Mouse (Mus musculus): ENCODE measurements around the gene Gm48552.

The Gm48552 gene

GRCm38 (mm10) chr10:81419111-81419928 is 30.5 kb downstream of the Gm48552 start:
- no peak for DNase-seq (ENCODE audit: low spot score)

GRCm38 (mm10) chr10:81420191-81420767 is 31.5 kb downstream of the Gm48552 start:
- no peak for DNase-seq (ENCODE audit: low spot score)

GRCm38 (mm10) chr10:81421041-81421796 is 32.4 kb downstream of the Gm48552 start:
- DNase-seq (ENCODE audit: low spot score), result no peak

GRCm38 (mm10) chr10:81421797-81422100 is 32.9 kb downstream of the Gm48552 start:
- DNase-seq (ENCODE audit: low spot score), result no peak

GRCm38 (mm10) chr10:81422191-81422590 is 33.4 kb downstream of the Gm48552 start:
- DNase-seq (ENCODE audit: low spot score), result no peak

DNA sequence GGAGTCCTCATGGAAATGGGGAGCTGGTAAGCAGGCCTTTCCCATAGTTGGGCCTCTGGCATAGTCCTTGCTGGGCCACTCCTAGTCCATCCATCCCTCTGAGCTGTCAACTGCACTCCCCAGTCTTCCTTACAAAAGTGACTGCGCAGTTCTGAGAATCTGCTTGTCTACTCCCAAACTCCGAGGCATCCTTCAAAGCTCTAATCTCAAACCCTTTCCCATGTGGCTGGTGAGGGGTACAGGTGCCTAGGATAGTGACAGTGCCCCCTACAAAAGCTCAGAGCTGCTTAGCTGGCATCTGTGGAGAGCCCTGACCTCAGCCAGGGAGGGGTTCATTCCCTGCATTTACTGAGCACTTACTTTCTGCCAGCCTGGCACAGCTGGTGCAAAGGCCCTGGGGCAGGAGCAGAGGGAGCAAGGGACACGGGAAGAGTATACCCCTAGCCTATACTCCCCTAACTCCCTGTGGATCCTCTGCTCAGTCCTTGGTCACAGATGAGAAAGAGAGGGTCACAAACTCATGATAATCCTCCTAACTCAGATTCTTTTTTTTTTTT is 33.9 kb downstream of the Gm48552 start:
- DNase-seq (ENCODE audit: low spot score), result no peak

DNA sequence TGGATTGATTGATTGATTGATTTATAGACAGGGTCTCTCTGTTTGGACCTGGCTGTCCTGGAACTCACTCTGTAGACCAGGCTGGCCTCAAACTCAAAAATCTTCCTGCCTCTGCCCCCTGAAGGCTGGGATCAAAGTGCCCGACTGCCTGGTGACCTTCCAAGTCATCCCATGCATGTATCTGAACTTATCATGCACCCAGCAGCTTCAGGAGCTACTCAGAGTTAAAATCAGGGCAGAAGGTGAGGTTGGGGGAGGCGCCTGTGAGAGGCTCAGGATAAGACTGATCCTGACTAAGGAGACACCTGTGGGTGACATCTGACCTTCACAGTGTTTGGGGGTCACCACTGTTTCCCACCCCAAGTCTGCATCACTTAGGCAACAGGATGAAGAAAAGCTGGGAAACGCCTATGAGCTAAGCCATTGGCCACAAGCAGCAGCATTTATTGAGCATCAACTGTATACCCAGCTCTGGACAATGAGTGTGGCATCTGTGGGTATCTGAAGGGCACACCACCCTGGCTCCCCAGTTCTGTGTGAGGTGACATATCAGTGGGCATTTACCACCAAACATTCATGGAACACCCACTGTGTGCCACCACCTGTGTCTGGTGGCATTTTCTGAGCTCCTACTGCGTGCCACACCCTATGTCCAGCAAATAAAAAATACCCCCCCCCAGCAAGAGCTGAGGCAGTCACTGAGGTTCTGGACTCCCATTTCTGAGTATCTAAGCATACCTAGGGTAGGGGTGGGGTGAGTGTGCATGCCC is 34.9 kb downstream of the Gm48552 start:
- no peak for DNase-seq (ENCODE audit: low spot score)

DNA sequence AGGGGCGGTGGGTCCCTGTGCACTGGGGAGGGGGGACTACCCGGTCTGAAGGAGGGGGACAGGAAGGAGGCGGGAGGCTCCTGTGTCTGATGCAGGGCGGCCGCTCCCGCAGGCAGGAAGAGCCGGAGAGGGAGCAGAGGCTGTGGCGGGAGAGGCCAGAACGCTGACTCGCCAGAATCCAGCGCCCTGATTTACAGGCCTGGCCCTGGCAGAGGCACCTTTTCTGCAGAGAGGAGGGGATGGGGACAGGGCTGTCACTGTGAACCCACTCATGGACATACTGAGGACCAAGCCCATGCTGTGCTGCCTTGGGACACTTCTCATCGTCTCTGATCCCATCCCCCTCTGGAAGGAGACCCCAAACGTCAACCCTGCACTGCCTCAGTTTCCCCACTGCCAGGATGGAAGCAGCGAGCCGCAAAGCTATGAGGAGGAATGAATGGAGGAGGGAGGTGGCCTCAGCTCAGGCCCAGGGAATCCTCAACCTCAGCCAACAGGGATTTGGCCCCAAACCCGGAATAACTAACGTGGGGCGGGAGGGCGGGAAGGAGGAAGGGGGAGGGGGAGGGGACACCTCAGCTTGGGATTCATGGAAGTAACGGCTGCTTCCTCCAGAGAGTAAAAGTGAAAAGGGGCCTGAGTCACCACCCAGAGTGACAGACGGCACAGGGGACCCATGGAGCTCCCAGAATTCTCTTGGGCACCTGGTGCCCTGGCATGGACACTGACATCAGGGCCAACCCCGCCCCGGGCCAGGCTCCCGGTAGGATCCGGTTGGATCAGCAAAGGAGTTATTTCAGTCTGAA is 35.6 kb downstream of the Gm48552 start:
- DNase-seq (ENCODE audit: low spot score), result no peak

DNA sequence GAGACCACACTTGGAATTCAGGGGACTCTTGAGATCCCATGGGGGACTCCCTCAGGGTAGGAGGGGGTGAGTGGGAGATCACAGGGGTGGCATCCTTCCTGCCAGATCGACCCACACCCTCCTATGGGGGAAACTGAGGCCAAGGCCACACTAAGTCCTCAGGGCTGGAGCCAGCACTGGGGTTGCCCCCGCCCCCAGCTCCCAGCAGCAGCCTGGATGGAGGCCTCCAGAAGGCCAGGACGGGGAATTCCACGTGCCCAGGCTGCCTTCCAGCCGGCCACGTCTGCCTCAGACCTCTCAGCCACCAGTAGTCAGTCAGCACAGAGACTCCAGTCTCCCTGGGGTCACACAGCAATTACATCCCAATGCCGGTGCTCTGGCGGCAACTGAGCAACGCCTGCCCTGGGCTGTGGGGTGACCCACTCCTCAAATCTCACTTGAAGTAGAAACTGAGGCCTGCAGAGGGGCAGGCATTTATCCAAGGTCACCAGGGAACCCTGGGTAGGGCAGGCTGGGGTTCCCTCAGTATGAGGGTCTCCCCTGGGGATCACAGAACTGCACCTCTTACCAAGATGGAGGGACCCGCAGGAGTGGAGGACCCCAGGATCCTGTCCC is 36.5 kb downstream of the Gm48552 start:
- DNase-seq (ENCODE audit: low spot score), result no peak

DNA sequence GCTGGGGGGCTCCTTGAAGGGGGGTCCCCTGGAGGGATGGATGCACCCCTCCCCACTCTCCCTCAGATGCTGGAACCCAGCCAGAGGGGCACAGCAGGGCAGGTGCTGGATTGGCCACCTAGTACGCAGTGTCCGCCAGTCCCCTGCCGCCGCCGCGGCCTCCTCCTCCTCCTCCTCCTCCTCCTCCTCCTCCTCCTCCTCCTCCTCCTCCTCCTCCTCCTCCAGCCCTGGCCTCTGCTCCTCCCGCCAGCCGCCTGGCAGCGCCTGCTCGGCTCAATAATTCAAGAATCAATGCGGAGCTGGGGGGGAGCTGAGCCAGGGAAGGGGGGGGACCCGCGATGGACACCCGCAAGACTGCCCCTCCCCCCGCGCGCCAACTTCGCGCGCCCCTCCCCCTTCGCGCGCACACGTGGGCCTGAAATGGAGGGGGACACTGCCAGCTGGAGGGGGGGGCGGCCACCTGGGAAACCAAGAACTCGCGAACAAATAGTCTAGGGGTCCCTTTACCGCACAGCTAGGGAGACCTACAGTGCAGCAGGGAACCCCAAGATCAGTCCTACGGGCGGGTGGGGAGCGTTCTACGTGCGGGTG is 37.4 kb downstream of the Gm48552 start:
- no peak for DNase-seq (ENCODE audit: low spot score)

DNA sequence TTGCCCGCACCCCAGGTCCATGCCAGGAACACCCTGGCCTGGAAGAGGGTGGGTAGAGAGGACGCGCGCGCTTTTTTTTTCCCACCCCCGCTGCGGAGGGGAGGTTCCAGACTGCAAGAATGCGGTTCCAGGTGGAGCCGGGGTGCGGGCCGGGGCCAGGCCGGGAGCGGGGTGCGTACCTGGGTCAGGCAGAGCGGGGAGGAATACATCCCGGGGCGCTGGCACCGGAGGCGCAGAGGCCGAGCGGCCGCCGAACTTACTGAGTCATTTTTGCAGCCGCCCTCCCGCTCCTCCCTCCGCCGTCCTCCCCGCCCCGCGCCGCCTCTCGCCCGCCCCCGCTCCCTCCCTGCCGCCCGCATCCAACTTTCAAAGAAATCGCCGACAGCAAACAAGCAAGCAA is 38.1 kb downstream of the Gm48552 start:
- DNase-seq (ENCODE audit: low spot score), result no peak

DNA sequence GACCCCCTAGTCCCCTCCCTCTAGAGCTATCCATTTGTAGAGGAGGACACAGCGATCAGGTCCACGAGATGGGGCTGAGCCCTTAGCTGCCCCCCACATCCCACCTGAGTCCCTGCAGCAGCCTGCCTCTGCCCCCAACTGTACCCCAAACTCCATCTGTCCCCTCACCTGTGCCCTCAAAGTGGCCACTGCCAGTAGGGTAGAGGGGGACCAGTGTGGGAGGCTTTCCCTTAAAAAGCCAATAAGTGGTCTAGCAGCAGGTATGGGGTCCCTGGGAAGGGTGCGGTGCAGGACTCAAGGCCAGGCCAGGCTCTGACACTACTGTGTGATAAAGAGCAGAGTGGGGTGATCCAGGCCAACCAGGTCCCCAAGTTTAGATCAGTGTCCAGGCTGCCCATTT is 38.5 kb downstream of the Gm48552 start:
- DNase-seq (ENCODE audit: low spot score), result no peak

GRCm38 (mm10) chr10:81427804-81428506 is 39.1 kb downstream of the Gm48552 start:
- no peak for DNase-seq (ENCODE audit: low spot score)

DNA sequence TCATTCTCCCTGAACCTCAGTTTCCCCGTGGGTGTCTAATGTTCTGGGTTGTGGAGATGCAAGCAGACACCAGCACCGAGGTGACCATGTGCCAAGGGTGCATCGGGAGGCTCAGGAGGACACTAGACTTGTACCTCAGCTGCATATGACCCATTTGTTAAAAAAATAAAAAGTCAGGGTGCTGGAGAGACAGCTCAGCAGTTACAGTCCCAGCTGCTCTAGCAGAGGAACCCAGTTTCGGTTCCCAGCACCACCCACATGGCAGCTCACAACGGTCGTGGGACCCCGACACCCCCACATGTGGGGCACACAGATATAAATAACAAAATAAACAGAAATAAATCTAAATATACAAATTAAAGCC is 39.7 kb downstream of the Gm48552 start:
- no peak for DNase-seq (ENCODE audit: low spot score)

DNA sequence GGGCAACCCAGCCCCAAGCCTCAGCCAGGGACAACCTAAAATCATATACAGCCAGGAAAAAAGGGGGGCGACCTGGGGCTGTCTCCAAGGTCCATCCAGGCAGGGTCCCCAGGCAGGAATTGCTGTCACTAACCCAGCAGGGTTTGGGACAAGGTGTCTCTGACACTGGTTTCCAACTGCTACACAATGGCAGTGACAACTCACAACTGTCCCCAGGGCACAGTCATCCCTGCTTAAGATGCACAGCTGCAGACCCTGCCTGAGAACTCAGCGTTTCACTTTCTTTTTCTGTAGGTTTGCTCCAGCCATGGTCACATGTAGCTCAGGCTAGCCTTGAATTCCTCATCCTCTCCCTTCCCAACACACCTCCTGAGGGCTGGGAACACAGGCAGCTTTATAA is 40.3 kb downstream of the Gm48552 start:
- DNase-seq (ENCODE audit: low spot score), result no peak

DNA sequence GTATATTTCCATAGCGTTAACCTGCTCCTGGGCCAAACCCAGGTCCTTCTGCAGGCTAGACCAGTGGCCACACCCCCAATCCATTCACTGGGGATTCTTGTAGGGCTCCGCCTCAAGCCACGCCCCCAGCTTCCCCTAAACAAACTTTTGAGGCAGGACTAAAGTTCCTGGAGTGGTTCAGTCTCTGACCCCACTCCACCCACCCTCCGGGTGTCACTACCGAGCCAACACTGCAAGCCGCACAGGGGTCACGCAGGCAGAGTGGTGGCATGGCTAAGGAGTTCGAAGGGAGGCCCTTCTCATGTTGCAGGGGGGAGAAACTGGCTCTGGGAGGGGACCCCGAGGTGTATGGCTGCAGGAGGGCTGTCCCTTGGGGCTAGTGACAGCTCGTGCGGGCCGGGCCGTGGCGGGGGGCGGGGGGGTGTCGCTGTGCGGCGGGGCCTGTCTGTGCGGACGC is 40.8 kb downstream of the Gm48552 start:
- DNase-seq (ENCODE audit: low spot score), result peak; percentile 82

- DNase-seq (ENCODE audit: low spot score), result peak; percentile 47
Observed at GRCm38 (mm10) chr10:81430141-81430830, 41.5 kb downstream of the Gm48552 start.

DNA sequence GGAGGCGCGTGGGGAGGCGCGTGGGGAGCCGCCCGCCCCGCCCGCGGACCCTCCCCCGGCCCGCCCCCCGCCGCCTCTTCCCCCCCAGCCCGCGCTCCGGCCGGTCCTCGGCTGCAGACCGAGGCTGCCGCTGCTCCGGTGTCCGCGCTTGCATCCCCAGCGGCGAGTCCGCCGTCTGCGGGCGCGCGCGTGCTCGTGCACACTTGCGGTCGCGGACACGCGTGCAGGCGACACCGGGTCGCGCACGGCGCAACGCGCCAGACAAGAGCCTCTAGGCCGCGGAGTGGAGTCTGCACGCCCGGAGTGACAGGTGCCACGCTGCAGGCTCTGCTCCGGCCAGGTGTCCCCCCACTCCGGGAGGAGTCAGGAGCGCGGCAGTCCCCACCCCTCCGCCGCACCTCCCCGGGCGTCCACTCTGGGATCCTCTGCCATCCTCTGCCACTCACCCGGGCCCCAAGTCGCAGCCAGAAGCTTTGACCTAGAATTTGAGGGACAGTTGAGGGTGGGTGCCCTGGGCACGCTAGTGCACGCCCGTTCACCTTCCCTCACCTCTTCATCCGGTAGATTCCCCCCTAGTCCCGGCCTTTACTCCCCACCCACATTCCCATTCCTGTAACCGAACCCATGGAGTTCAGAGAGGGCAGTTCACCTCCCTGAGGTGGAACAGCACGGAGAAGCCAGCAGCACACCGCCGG is 42.2 kb downstream of the Gm48552 start:
- no peak for DNase-seq (ENCODE audit: low spot score)

All from c-Kit-positive CD71-positive TER-119-positive erythroid progenitor cells, embryonic 14.5 days (primary cell).